Mouse (Mus musculus): ENCODE measurements around the gene Nr2f2.

The Nr2f2 gene

DNA sequence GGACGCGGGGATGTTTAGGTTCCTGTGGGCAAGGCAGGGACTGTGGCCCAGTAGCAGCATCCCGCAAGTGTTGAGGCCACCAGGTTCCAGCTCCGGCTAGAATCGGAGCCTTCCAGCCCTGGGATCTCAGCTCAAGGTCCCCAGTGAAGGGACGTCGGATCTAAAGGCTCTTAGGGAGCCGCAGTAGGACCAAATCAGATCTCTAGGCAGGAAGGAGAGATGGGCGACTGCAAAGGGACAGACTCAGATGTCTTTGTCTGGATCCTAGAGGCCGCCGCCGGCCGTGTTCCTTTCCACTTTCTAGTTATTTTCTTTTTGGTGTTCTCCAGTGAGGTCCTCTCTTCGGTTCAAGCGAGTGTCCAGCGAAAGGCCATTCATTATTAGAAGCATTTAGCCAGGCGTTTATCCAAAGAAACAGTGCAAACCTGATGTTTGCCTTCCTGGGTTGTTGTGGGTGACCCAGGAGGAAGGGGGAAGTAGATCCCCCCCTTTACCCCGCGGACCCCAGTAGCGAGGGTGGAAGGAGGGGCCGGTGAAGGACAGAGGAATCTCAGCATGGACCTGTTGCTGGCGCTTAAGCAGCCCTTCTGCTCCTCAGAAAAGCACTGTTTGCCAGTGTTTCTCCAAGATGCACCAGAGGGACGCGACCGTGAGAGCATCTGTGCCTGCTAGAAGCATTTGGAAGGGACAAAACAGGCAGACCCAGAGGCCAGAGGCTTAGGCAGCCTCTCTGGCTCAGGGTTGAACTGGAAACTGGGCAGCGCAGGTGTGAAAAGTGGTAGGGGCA, 34.3 kb downstream of the Nr2f2 start:
- no peak for DNase-seq (ENCODE audit: low spot score in 2 of 2)

DNA sequence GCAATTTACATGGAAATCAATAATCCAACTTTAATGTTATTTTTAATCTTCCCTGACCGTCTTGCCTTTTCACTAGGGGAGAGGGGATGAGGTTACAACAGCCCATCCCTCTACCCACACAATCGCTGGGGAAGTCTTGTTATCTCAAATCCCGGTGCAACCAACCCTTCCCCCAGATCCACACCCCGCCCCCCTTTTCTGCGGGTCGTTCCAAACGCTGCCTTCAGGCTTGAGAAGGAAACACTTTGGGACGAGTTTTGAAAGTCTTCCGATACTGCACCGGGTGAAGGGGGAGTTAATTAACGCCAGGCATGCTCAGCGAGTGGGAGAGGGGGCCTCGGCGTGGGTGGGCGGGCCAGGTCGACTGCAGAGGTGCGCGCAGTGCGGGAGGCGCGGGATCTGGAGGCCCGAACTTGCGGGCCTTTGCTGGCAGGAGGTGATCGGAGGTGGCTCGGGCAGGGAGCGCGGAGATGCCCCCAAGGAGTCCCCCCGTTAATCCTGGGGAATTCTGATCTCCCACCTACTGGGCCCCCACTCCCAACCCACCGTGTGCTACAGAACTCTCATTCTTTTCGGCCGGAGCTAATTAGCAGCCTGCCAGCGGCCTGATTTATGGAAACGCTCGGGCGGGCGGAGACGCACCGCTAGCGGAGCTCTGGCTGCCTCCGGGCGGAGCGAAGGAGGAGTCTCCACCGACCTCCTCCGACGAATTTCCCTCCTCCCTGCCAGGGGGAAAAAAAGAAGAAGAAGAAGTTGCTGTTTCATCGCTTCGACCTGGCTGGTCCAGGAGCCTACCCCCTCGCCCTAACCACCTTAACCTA, 35.1 kb downstream of the Nr2f2 start:
- DNase-seq (ENCODE audit: low spot score in 2 of 2) = no peak

DNA sequence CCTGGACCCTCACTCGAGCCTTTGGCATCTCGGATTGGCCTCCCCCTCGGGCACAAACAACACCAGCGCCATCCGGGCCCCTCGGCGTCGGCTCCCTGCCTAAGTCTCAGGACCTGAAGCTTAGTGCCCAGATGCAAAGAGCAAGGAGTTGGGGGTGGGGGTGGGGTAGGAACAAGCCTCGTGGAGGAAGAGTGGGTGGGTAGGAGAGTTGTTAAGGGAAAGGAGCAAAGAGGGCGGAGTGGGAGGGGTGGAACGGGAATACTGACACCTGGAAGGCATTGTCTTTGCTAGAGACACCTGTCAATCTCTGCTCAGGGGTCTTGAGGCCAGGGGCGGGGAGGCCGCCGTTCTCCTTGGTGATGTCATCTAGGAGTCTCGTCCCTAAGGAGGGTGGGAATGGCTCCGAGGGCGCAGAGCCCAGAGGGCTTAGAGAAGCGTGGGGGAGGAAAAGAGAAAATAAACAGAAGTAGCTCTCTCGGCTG, 35.7 kb downstream of the Nr2f2 start:
- DNase-seq (ENCODE audit: low spot score in 2 of 2) = no peak

DNA sequence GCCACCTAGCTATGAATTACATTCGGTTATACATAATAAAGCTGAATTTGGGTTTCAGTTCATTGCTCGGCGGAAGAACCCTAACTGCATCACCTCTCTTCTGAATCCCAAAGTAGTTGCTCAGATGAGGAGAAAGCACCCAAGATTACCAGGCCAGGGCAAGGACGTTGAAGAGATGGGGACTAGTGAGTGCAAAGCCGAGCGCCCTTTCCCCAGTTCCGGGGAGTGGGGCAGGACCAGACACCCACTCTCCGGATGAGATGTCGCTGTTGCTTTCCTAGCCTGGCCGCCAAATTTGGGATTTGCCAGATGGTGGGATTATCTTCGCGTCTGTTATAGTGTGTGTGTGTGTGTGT, 36.4 kb downstream of the Nr2f2 start:
- DNase-seq (ENCODE audit: low spot score in 2 of 2) = no peak

DNA sequence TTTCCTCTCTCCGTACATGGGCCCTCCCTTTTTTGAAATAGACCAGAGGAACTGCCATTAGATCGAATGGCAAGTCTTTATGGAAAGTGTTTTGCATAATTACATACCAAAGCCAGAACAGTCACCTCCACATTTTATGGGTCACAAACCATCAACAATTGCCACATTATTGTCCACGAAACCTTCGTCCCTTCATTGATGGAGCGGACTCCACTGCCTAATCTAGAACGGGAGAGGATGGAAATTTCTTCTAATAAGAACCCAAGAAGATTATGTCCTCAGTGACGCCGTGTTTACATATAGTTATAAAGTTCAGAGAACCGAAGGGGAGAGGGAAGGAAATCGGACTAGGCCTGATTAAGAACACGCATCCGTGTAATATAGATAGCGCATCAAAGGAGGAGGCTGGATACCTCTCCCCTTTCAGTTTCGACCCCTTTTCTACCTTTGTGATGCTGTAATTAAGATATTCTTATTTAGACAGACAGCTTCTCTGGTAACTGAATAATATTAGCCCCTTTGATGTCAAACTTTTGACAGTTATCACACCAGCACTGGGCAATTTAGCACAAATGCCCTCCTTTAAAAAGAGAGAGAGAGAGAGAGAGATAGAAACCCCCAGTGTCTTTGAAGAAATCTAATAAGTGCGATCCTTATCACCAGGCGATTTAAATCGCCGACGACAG, 36.9 kb downstream of the Nr2f2 start:
- DNase-seq (ENCODE audit: low spot score in 2 of 2) = no peak

DNA sequence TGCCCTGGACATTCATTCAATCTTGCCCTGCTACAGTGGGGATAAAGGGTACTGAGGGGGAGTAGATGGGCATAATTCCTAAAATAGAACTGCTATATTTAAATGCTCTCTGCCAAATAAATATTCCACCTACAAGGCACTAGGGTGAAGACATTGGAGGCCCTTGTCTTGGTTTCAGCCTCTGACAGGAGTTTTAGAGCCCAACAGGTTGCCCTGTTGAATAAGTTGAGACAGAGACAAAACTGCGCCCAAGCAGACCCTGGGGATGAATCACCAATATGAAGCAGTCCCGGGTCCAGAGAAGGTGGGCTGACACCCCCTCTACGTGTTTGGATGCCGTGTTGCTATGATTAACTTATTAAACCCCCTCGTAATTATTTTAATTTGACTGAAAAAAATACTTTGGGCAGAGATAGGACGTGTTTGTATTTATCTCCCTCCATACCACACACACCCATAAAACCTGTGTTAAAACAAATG, 37.5 kb downstream of the Nr2f2 start:
- DNase-seq (ENCODE audit: low spot score in 2 of 2) = no peak

DNA sequence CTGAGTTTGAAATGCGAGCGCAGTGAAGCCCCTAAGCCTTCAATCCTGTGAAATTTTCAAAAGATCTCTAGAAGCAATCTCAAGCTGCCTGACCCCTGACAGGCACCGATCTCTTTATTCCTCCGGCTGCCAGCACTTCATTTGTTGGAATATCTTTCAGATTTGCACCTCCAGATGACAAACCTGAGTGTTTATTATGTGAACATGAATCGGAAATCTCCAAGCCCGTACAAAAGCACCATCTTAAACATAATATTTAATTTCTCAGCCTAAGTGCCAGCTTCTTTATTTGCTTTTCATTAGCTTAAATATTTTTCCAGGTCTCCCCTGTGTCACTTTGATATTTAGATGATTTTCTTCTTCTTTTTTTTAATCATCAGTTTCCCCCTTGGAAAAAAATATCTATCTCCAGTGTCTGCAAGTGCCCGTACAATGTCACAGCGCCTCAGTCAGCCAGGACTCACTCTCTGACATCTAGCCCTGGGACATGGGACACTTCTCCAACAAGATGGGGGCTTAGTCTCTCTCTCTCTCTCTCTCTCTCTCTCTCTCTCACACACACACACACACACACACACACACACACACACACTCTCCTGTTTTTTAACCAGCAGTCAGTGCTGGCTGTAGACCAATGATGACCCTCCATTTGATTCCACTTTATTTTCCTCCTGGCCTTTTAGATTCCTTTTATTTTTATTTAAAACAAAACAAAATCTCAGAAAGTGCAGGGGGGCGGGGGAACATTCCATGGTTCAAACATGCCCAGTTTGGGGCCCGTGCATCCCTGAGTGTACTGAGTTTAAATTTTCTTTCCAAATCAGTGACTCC, 38.1 kb downstream of the Nr2f2 start:
- DNase-seq (ENCODE audit: low spot score in 2 of 2) = no peak

DNA sequence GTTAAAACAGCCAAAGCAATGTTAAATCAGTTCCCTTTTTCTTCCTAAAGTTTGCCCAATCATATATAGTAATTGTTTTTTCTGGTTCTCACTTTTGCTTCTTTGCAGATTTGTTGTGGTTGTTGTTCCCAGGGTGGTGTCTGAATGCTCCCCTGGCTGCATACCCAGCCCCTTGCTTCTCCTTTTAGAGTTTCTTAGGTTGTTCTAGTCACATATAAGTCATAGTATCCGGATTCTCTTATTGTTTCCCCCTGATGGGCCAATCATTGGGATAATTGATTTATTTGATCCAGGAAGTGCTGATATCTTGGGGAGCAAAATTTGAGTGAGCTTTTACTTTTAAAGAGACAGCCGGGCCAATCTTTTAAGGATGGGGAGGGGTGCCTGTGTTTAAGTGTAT, 39.3 kb downstream of the Nr2f2 start:
- DNase-seq (ENCODE audit: low spot score in 2 of 2) = no peak

DNA sequence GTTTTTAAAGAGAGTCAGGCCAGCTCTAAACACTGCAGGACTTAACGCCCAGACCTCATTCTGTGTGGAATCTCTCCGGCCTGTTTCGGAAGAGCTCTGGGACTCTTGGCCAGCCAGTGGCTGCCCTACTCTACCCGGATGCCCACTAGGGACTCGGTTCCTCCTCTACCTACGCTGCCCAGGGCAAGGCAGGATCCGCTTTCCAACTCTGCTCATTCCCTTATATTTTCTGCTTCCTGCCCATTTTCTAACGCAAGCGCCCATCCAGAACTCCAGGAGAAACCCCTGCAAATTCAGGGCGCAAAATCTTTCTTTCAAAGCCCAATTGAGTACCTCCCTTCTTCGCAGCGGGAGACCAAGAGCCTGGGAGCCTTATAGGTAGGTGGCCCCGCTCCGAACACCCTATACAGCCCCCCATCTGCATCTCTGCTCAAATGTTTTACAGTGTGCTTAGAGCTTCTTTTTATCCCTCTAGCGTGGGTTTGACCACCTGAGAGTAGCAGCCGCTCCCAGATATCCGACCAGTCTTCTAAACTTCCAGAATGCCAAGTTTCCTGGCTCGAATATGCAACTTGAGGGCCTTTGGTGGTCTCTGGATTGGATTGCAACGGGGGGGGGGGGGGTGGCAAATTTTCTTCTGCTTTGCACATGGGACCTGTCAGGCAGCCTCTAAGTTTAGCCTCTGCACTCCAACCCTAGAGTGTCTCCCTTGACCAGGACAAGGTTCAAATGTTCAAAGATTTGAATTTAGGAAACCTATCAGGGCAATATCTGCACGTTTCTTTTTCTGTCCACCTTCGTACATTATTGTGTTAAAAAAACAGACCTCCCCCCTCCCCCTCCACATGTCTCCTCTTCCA, 40.1 kb downstream of the Nr2f2 start:
- no peak for DNase-seq (ENCODE audit: low spot score in 2 of 2)

DNA sequence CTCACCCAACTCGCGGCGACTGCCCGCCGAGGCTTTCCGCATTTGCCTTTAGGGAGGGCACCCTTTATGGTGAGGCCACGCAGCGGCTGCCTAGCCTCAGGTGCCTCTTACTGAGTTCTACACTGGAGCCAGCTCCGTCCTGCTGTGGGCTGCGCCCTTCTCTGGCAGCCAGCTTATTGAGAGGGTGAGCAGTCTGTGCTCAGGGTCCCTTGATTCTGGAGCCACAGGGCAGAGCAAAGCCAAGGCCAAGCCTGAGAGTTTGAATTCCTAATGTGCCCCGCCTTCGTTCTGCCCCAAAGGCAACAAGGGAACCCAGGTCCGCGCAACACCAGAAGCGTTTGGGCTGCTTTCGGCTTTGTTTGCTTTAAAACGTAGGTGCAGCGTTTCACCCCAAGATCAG, 41.2 kb downstream of the Nr2f2 start:
- no peak for DNase-seq (ENCODE audit: low spot score in 2 of 2)

DNA sequence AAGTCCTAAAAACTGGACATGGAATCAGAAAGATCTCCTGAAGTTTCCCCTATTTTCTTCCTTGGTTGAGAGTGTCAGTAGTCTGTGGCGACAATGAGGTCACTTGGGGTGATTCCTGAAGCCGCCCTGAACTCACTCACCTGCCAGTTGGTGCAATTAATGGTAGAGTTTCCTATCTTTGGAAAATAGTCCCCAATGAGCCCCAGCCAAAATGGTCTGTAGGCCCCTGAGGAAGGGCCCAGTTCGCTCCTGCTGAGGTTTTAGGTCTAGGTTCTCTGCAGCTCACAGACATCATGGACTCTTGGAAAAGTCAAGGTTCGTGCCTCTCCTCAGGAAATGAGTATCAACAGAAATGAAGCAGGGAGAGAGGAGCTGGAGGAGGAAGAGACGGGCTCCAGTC, 42.0 kb downstream of the Nr2f2 start:
- no peak for DNase-seq (ENCODE audit: low spot score in 2 of 2)

DNA sequence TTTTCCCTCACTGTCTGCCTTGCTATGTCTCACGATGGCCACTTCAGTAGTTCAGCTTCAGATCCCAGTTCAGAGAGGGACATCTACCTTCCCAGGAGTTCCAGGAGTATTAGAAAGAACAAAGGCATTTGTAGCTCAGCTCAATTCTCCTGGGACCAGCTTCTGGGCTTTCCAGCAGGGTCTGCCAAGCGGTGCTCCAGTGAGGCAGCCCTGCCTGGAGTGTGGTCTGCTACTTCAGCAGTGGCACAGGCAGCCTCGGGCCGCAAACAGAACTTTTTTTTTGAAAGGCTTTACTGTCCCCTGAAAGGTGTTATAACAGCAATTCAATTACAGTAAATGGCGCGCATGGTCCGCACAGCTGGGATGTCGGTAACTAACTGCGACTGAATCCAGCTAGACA, 42.5 kb downstream of the Nr2f2 start:
- no peak for DNase-seq (ENCODE audit: low spot score in 2 of 2)

DNA sequence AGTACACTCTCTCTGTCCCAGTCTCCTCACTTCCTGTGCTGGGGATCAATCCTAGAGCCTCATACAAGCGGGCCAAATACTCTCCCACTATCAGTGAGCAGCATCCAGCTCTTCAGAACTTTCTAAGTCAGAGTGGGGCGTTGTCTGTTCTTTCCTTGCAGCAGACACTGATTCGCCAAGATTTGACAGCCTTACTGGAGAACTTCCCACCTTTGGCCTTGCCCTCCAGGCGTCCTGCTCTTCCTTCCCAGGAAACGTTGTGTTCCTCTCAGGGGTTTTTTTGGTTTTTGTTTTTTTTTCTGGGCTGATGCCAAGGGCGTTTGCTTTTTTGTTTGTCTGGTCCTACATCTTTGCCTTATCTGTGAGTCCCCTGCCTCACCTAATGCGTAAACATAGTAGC, 60.8 kb downstream of the Nr2f2 start:
- no peak for DNase-seq (ENCODE audit: low spot score in 2 of 2)

DNA sequence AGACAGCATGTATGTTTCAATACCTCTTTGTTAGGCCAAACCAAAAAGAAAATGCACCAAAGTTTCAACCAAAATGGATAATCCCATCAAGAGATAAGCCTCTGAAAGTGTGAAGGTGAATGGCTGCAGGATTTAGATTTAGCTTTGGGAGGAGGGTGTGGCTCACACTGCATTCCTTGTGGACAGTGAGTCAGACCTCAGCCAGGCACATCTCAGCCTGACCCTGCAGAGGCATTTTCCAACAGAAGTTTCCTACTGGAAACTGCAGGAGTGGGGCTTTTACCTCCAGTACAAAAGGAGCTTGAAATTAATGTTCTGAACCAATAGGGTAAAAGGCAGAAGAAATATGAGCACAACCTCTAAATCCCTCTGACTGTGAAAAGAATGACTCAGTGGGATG, 62.1 kb downstream of the Nr2f2 start:
- no peak for DNase-seq (ENCODE audit: low spot score in 2 of 2)
